Mouse (Mus musculus) forebrain, embryonic 12.5 days (tissue): Measurements from ENCODE around the gene Srbd1. TPM values are rescaled to one million over a fixed set of nuclear protein-coding genes. Genes with fewer than 3 reads are reported as not detected.
A peak's percentile ranks its signal among the peaks of the same experiment; 100 is the strongest.

Experiments used
- ATAC-seq: fragments of 200-750 bp; cut with Nextera tagmentation; 2 replicates; pipeline ENCODE4 v1.8.0; 2017; ENCODE audit warnings: moderate TSS enrichment; ENCODE audit not compliant: low FRiP score
- H3K27ac ChIP-seq: fragments of 300-500 bp; sonication (generic); 2 replicates; pipeline ENCODE4 v1.5.1; 2016; ENCODE audit warnings: mild to moderate bottlenecking
- H3K27me3 ChIP-seq: fragments of 300-500 bp; sonication (generic); 2 replicates; pipeline ENCODE4 v1.6.1; 2016; ENCODE audit warnings: mild to moderate bottlenecking
- H3K36me3 ChIP-seq: fragments of 300-500 bp; sonication (generic); replicated peaks from 2 replicates; pipeline ENCODE4 v1.6.1; 2016; ENCODE audit warnings: mild to moderate bottlenecking
- H3K4me1 ChIP-seq: fragments of 300-500 bp; sonication (generic); 2 replicates; pipeline ENCODE4 v1.6.1; 2016
- H3K4me2 ChIP-seq: fragments of 300-500 bp; sonication (generic); 2 replicates; pipeline ENCODE4 v1.6.1; 2016; ENCODE audit warnings: mild to moderate bottlenecking, moderate library complexity
- H3K4me3 ChIP-seq: fragments of 300-500 bp; sonication (generic); replicated peaks from 2 replicates; pipeline ENCODE4 v1.5.1; 2016; ENCODE audit warnings: mild to moderate bottlenecking
- H3K9ac ChIP-seq: fragments of 300-500 bp; sonication (generic); 2 replicates; pipeline ENCODE4 v1.6.1; 2016; ENCODE audit warnings: mild to moderate bottlenecking
- H3K9me3 ChIP-seq: fragments of 300-500 bp; sonication (generic); 2 replicates; pipeline ENCODE4 v1.6.1; 2016
- WGBS: fragments of 180-500 bp; shearing (Covaris S2); methylation state at CpG from one replicate; pipeline ENCODE4 v1.1.7; 2016; 5-methylcytosine and 5-hydroxymethylcytosine counted together
- polyA plus RNA-seq: library from polyadenylated mRNA; unstranded; fragments of >200 nt; fragmentation: Nextera tagmentation; extraction: Ambion mirVana; gene quantifications from 2 replicates; pipeline ENCODE4 v1.2.1, GENCODE M21; 2016

Srbd1 gene
- polyA plus RNA-seq, 1 experiment from 2014 or later = 25.8 TPM

DNA sequence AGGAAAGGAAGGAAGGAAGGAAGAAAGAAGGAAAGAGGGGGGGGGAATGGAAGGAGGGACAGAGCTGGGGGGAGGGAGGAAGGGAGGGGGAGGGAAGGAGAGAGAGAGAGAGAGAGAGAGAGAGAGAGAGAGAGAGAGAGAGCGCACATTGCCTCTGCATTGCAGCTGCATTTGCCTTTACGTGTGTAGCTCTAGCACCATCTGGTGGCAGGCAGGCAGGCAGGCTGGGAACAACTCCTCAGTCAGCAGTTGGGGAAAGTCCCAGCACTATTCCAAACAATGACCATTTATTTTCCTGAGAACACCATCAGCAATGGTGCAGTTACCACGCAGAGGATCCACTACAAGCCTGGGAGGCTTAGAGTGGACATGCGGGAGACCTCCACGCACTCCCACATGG lies 81.5 kb downstream of the Srbd1 start:
- ATAC-seq = peak; percentile 65; the same call in 1 of the 2 replicates
- Histone ChIP-seq H3K9me3 (0 out of 2 replicates have a peak, but pooled peaks cover 5% of the 10 kb centered on the region), H3K4me2 (no peak overlapping the region), H3K4me3 (no peak overlapping the region), H3K9ac (no peak overlapping the region), H3K36me3 (no peaks in the 10 kb centered on the region), H3K27me3 (no peaks in the 10 kb centered on the region), H3K27ac (no peak overlapping the region), H3K4me1 (no peaks in the 10 kb centered on the region)
- 17% methylated on average over 5 of the region's 5 CpGs for WGBS

GRCm38 (mm10) chr17:86060911-86061310 lies 84.1 kb downstream of the Srbd1 start:
- H3K27me3 ChIP-seq = no peaks in the 10 kb centered on the region
- H3K36me3 ChIP-seq = peaks cover 10% of the 10 kb centered on the region; the same call in 1 of the 2 replicates
- 94% methylated on average over 5 of the region's 5 CpGs for WGBS
- H3K9me3 ChIP-seq = 0 out of 2 replicates have a peak, but pooled peaks cover 8% of the 10 kb centered on the region
- no peak overlapping the region for H3K4me2 ChIP-seq
- H3K9ac ChIP-seq = no peak overlapping the region
- H3K4me1 ChIP-seq = no peaks in the 10 kb centered on the region
- no peak overlapping the region for H3K27ac ChIP-seq
- H3K4me3 ChIP-seq = no peak overlapping the region
- no peak for ATAC-seq

- H3K4me3 ChIP-seq = no peak overlapping the region
- H3K9me3 ChIP-seq = no peaks in the 10 kb centered on the region
- no peak overlapping the region for H3K9ac ChIP-seq
- peaks cover 7% of the 10 kb centered on the region; the same call in 1 of the 2 replicates for H3K4me1 ChIP-seq
- no peak for ATAC-seq
- H3K27me3 ChIP-seq = no peaks in the 10 kb centered on the region
- no peak overlapping the region for H3K4me2 ChIP-seq
- H3K27ac ChIP-seq = no peak overlapping the region
- 77% methylated on average over 13 of the region's 13 CpGs for WGBS
- H3K36me3 ChIP-seq = no peaks in the 10 kb centered on the region
These were observed 104.6 kb downstream of the Srbd1 start for GRCm38 (mm10) chr17:86040221-86040984.

DNA sequence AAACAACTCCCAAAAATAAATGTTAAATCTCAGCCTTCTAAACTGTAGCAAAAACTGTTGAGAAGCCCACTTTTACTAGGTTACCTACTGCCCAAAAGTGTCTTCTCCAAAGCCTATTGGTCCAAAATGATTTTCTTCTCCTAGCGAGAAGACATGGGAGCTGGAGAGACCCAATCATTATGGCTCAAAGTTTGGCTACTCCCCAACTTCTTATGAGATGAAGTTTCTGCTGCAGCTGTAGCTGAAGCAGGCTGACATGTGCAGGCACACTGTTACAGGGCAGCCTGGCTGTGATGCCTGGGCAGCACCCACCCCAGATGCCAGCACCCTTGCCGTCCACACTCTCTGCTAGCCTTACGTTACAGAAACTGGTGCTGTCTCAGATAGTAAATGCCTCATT lies 105.2 kb downstream of the Srbd1 start:
- Histone ChIP-seq H3K36me3 (no peaks in the 10 kb centered on the region), H3K4me3 (no peak overlapping the region), H3K9ac (no peak overlapping the region), H3K9me3 (no peaks in the 10 kb centered on the region), H3K27me3 (no peaks in the 10 kb centered on the region), H3K4me2 (no peak overlapping the region), H3K27ac (no peak overlapping the region), H3K4me1 (peaks cover 7% of the 10 kb centered on the region; the same call in 1 of the 2 replicates)
- no peak for ATAC-seq
- 66% methylated on average over 3 of the region's 3 CpGs for WGBS

GRCm38 (mm10) chr17:86038211-86038648 lies 106.7 kb downstream of the Srbd1 start:
- WGBS = 64% methylated on average over 13 of the region's 13 CpGs
- Histone ChIP-seq H3K4me3 (no peak overlapping the region), H3K9me3 (no peaks in the 10 kb centered on the region), H3K27ac (no peak overlapping the region), H3K27me3 (no peaks in the 10 kb centered on the region), H3K9ac (no peak overlapping the region), H3K4me2 (no peak overlapping the region), H3K36me3 (no peaks in the 10 kb centered on the region), H3K4me1 (peaks cover 7% of the 10 kb centered on the region; the same call in 1 of the 2 replicates)
- ATAC-seq = no peak

GRCm38 (mm10) chr17:86035576-86035975 lies 109.4 kb downstream of the Srbd1 start:
- no peaks in the 10 kb centered on the region for H3K27me3 ChIP-seq
- H3K9ac ChIP-seq = no peak overlapping the region
- no peak overlapping the region for H3K4me3 ChIP-seq
- H3K36me3 ChIP-seq = no peaks in the 10 kb centered on the region
- 91% methylated on average over 3 of the region's 3 CpGs for WGBS
- no peak for ATAC-seq
- no peaks in the 10 kb centered on the region for H3K9me3 ChIP-seq
- H3K4me2 ChIP-seq = no peak overlapping the region
- H3K4me1 ChIP-seq = peaks cover 7% of the 10 kb centered on the region; the same call in 1 of the 2 replicates
- H3K27ac ChIP-seq = no peak overlapping the region

GRCm38 (mm10) chr17:86035146-86035545 lies 109.8 kb downstream of the Srbd1 start:
- H3K4me2 ChIP-seq = no peak overlapping the region
- H3K27me3 ChIP-seq = no peaks in the 10 kb centered on the region
- no peak overlapping the region for H3K4me3 ChIP-seq
- no peak overlapping the region for H3K9ac ChIP-seq
- no peaks in the 10 kb centered on the region for H3K36me3 ChIP-seq
- H3K4me1 ChIP-seq = peaks cover 7% of the 10 kb centered on the region; the same call in 1 of the 2 replicates
- 0 out of 2 replicates have a peak overlapping the region, but pooled peaks have one; percentile 36 for H3K27ac ChIP-seq
- no peaks in the 10 kb centered on the region for H3K9me3 ChIP-seq
- ATAC-seq = no peak
- WGBS = 84% methylated on average over 12 of the region's 12 CpGs

DNA sequence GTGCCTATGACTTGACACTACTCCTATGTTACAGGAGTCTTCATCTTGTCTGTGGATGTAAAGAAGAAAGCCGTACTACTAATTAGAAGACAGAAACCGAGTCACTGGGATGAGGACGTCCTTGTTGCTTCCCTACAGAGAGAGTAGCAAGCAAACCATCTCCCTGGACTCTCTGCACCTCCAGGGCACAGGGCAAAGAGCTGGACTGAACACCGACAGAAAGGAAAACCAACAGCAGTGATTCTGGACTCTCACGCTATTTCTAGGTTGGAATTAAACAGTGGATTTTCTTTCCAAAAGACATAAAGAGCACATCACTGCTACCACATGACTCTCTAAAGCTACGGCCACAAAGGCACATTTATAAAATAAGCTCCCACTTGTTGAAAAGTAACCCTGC lies 110.3 kb downstream of the Srbd1 start:
- WGBS = 79% methylated on average over 6 of the region's 6 CpGs
- Histone ChIP-seq H3K4me1 (peaks cover 7% of the 10 kb centered on the region; the same call in 1 of the 2 replicates), H3K9ac (no peak overlapping the region), H3K9me3 (no peaks in the 10 kb centered on the region), H3K4me2 (no peak overlapping the region), H3K27me3 (no peaks in the 10 kb centered on the region), H3K36me3 (no peaks in the 10 kb centered on the region), H3K27ac (peak overlapping the region; percentile 36; the same call in 1 of the 2 replicates), H3K4me3 (no peak overlapping the region)
- no peak for ATAC-seq

- no peak overlapping the region for H3K27ac ChIP-seq
- no peaks in the 10 kb centered on the region for H3K9me3 ChIP-seq
- no peaks in the 10 kb centered on the region; the same call in 1 of the 2 replicates for H3K4me1 ChIP-seq
- 90% methylated on average over 3 of the region's 3 CpGs for WGBS
- no peak for ATAC-seq
- H3K36me3 ChIP-seq = no peaks in the 10 kb centered on the region
- H3K4me2 ChIP-seq = no peak overlapping the region
- no peak overlapping the region for H3K9ac ChIP-seq
- no peak overlapping the region for H3K4me3 ChIP-seq
- H3K27me3 ChIP-seq = no peaks in the 10 kb centered on the region
These were observed 112.8 kb downstream of the Srbd1 start for GRCm38 (mm10) chr17:86032113-86032714.

GRCm38 (mm10) chr17:86030016-86030415 lies 115.0 kb downstream of the Srbd1 start:
- Histone ChIP-seq H3K36me3 (no peaks in the 10 kb centered on the region), H3K9ac (no peak overlapping the region), H3K4me1 (no peaks in the 10 kb centered on the region; the same call in 1 of the 2 replicates), H3K4me2 (no peak overlapping the region), H3K9me3 (no peaks in the 10 kb centered on the region), H3K27ac (no peak overlapping the region), H3K27me3 (no peaks in the 10 kb centered on the region), H3K4me3 (no peak overlapping the region)
- WGBS = 55% methylated on average over 4 of the region's 4 CpGs
- no peak for ATAC-seq

GRCm38 (mm10) chr17:86029175-86029574 lies 115.8 kb downstream of the Srbd1 start:
- Histone ChIP-seq H3K9me3 (no peaks in the 10 kb centered on the region), H3K4me3 (no peak overlapping the region), H3K27ac (no peak overlapping the region), H3K4me1 (no peaks in the 10 kb centered on the region; the same call in 1 of the 2 replicates), H3K4me2 (no peak overlapping the region), H3K9ac (no peak overlapping the region), H3K36me3 (no peaks in the 10 kb centered on the region), H3K27me3 (no peaks in the 10 kb centered on the region)
- WGBS = 94% methylated on average over 1 of the region's 1 CpGs
- ATAC-seq = no peak

- Histone ChIP-seq H3K4me1 (no peaks in the 10 kb centered on the region; the same call in 1 of the 2 replicates), H3K4me2 (no peak overlapping the region), H3K27ac (no peak overlapping the region), H3K27me3 (no peaks in the 10 kb centered on the region), H3K9ac (no peak overlapping the region), H3K36me3 (no peaks in the 10 kb centered on the region), H3K9me3 (no peaks in the 10 kb centered on the region), H3K4me3 (no peak overlapping the region)
- 85% methylated on average over 4 of the region's 4 CpGs for WGBS
- no peak for ATAC-seq
These were observed 117.3 kb downstream of the Srbd1 start for GRCm38 (mm10) chr17:86027577-86028199.
